Mouse (Mus musculus) CH12.LX (cell line): Measurements from ENCODE around the gene Ndufs1. TPM values are rescaled to one million over a fixed set of nuclear protein-coding genes. Genes with fewer than 3 reads are reported as not detected.
A peak's percentile ranks its signal among the peaks of the same experiment; 100 is the strongest.

Experiments
- DNase-seq: peaks from one replicate; pipeline ENCODE4 v3.0.0-alpha.2; 2013; ENCODE audit errors: extremely low read depth
- H3K27ac ChIP-seq: 2 replicates; pipeline ENCODE4 v1.5.1; 2012; ENCODE audit warnings: low read depth, mild to moderate bottlenecking, control low read depth, moderate library complexity; ENCODE audit not compliant: insufficient read depth
- H3K27me3 ChIP-seq: replicated peaks from 2 replicates; pipeline ENCODE3; 2012; ENCODE audit warnings: inconsistent platforms
- H3K36me3 ChIP-seq, 2 experiments: replicated peaks in 1 of 2; 2 replicates each; pipeline versions ENCODE3 to v1.6.1; 2012; ENCODE audit warnings: inconsistent platforms in 1 of 2, low read length in 1 of 2, mild to moderate bottlenecking in 1 of 2, mixed read lengths in 1 of 2, moderate library complexity in 1 of 2; ENCODE audit not compliant: control insufficient read depth in 1 of 2, insufficient read depth in 1 of 2
- H3K4me1 ChIP-seq, 2 experiments: 2 replicates each; pipeline ENCODE4 v1.6.1; 2012; ENCODE audit warnings: inconsistent platforms in 1 of 2, moderate library complexity in 1 of 2; ENCODE audit not compliant: insufficient read depth in 2 of 2, control insufficient read depth in 1 of 2
- H3K4me2 ChIP-seq: 2 replicates; pipeline ENCODE4 v1.6.1; 2012; ENCODE audit warnings: low read depth, mild to moderate bottlenecking, control low read depth; ENCODE audit not compliant: poor library complexity, insufficient read depth, severe bottlenecking
- H3K4me3 ChIP-seq, 3 experiments: fragments of 150-350 bp in 1 of 3; sonication (generic) in 1 of 3; replicated peaks in 1 of 3; 2 replicates each; pipeline versions ENCODE3 to v1.5.1; 2011 to 2012; ENCODE audit warnings: low read depth in 2 of 3, low read length in 2 of 3, mild to moderate bottlenecking in 2 of 3, moderate library complexity in 2 of 3, control low read depth in 1 of 3, improper control_type of control experiment in 1 of 3, inconsistent platforms in 1 of 3, mixed read lengths in 1 of 3; ENCODE audit not compliant: poor library complexity in 1 of 3
- H3K79me2 ChIP-seq: replicated peaks from 2 replicates; pipeline ENCODE4 v1.6.1; 2012; ENCODE audit warnings: mild to moderate bottlenecking, moderate library complexity; ENCODE audit not compliant: control insufficient read depth, poor library complexity, insufficient read depth, severe bottlenecking; ENCODE audit errors: extremely low read depth
- H3K9ac ChIP-seq: 2 replicates; pipeline ENCODE4 v1.6.1; 2012; ENCODE audit warnings: low read depth, mild to moderate bottlenecking, control low read depth, moderate library complexity; ENCODE audit not compliant: insufficient read depth
- H3K9me3 ChIP-seq: replicated peaks from 2 replicates; pipeline ENCODE3; 2012; ENCODE audit warnings: low read length, inconsistent platforms, mixed read lengths
- CHD1 ChIP-seq: IDR thresholded peaks from 2 replicates; pipeline ENCODE4 v1.6.1; 2012; ENCODE audit warnings: low read depth, low read length, improper control_type of control experiment, inconsistent platforms
- CHD2 ChIP-seq: IDR thresholded peaks from 2 replicates; pipeline ENCODE4 v1.6.1; 2011; ENCODE audit warnings: low read length, improper control_type of control experiment
- EP300 ChIP-seq: IDR thresholded peaks from 2 replicates; pipeline ENCODE4 v1.6.1; 2011; ENCODE audit warnings: low read length, improper control_type of control experiment
- KAT2A ChIP-seq: IDR thresholded peaks from 2 replicates; pipeline ENCODE4 v1.6.1; 2012; ENCODE audit warnings: low read length, improper control_type of control experiment, inconsistent platforms; ENCODE audit not compliant: insufficient replicate concordance
- MAFK ChIP-seq: IDR thresholded peaks from 2 replicates; pipeline ENCODE4 v1.6.1; 2011; ENCODE audit warnings: low read length, improper control_type of control experiment; ENCODE audit not compliant: insufficient replicate concordance
- MAX ChIP-seq: IDR thresholded peaks from 2 replicates; pipeline ENCODE4 v1.6.1; 2011; ENCODE audit warnings: low read length, improper control_type of control experiment
- MAZ ChIP-seq: IDR thresholded peaks from 2 replicates; pipeline ENCODE4 v1.6.1; 2012; ENCODE audit warnings: low read depth, mild to moderate bottlenecking, inconsistent platforms, low read length, improper control_type of control experiment, moderate library complexity
- MEF2A ChIP-seq: IDR thresholded peaks from 2 replicates; pipeline ENCODE4 v1.6.1; 2014; ENCODE audit warnings: low read depth, mild to moderate bottlenecking, inconsistent platforms, low read length, improper control_type of control experiment, borderline replicate concordance
- MXI1 ChIP-seq: IDR thresholded peaks from 2 replicates; pipeline ENCODE4 v1.6.1; 2011; ENCODE audit warnings: mild to moderate bottlenecking, low read depth, low read length, improper control_type of control experiment
- NRF1 ChIP-seq: IDR thresholded peaks from 2 replicates; pipeline ENCODE4 v1.6.1; 2014; ENCODE audit warnings: low read depth, mild to moderate bottlenecking, inconsistent platforms, low read length, improper control_type of control experiment, moderate library complexity
- RAD21 ChIP-seq: IDR thresholded peaks from 2 replicates; pipeline ENCODE4 v1.6.1; 2011; ENCODE audit warnings: low read depth, mild to moderate bottlenecking, low read length, improper control_type of control experiment, moderate library complexity
- RCOR1 ChIP-seq: conservative IDR thresholded peaks from 2 replicates; pipeline ENCODE4 v1.6.1; 2012; ENCODE audit warnings: low read depth, mild to moderate bottlenecking, inconsistent platforms, low read length, improper control_type of control experiment
- SIN3A ChIP-seq: IDR thresholded peaks from 2 replicates; pipeline ENCODE4 v1.6.1; 2012; ENCODE audit warnings: low read length, improper control_type of control experiment, inconsistent platforms
- SMC3 ChIP-seq: IDR thresholded peaks from 2 replicates; pipeline ENCODE4 v1.6.1; 2011; ENCODE audit warnings: low read depth, low read length, improper control_type of control experiment
- TBP ChIP-seq: conservative IDR thresholded peaks from 2 replicates; pipeline ENCODE4 v1.6.1; 2011; ENCODE audit warnings: low read depth, low read length, improper control_type of control experiment
- USF1 ChIP-seq: IDR thresholded peaks from 2 replicates; pipeline ENCODE4 v1.6.1; 2014; ENCODE audit warnings: low read depth, mild to moderate bottlenecking, inconsistent platforms, low read length, improper control_type of control experiment
- ZC3H11A ChIP-seq: IDR thresholded peaks from 2 replicates; pipeline ENCODE4 v1.6.1; 2012; ENCODE audit warnings: low read depth, mild to moderate bottlenecking, inconsistent platforms, low read length, improper control_type of control experiment
- ZKSCAN1 ChIP-seq: IDR thresholded peaks from 2 replicates; pipeline ENCODE4 v1.6.1; 2012; ENCODE audit warnings: low read depth, inconsistent platforms, low read length, improper control_type of control experiment, borderline replicate concordance
- ZMIZ1 ChIP-seq: IDR thresholded peaks from 2 replicates; pipeline ENCODE4 v1.6.1; 2012; ENCODE audit warnings: low read depth, mild to moderate bottlenecking, inconsistent platforms, low read length, improper control_type of control experiment
- ZNF384 ChIP-seq: IDR thresholded peaks from 2 replicates; pipeline ENCODE4 v1.6.1; 2012; ENCODE audit warnings: low read depth, low read length, improper control_type of control experiment, inconsistent platforms
- dilution Hi-C: fragments of 300-500 bp; cut with MboI; formaldehyde crosslinking; loops from 2 replicates; pipeline ENCODE4 v1.14.3; 2020; ENCODE audit warnings: low sequenced_read_pairs; ENCODE audit not compliant: extremely low pct_unique_long_range_greater_than_20kb, extremely low pct_ligation_motif_present
- in situ Hi-C: fragments of 300-500 bp; cut with MboI; formaldehyde crosslinking; loops from 3 replicates; pipeline ENCODE4 v1.14.3; 2019; ENCODE audit warnings: low sequenced_read_pairs, low pct_ligation_motif_present, low pct_unique_long_range_greater_than_20kb, mixed read lengths
- polyA plus RNA-seq: library from polyadenylated mRNA; unstranded; fragments of >175 nt; gene quantifications from 2 replicates; pipeline ENCODE4 v1.2.1, GENCODE M21; 2012; ENCODE audit warnings: low read depth; ENCODE audit not compliant: insufficient read length
- total RNA-seq, 2 experiments: library from RNA; depleted of rRNA; stranded (reverse); fragments of 300-350 nt in 1 of 2; fragments of >200 nt in 1 of 2; gene quantifications; 2 replicates each; pipeline ENCODE4 v1.2.3; 2012 to 2014

Ndufs1 gene
- total and polyA plus RNA-seq, 3 experiments = 56.9 to 139 (median 104) TPM

GRCm38 (mm10) chr1:63113274-63114135 is 63.1 kb downstream of the Ndufs1 start:
- dilution Hi-C loops = no loop called here
- peaks cover 75% of the 10 kb centered on the region for H3K79me2 ChIP-seq
- peak overlapping the region; percentile 74 to 85 (median 76) for H3K4me3 ChIP-seq
- peaks cover 4 to 15% of the 10 kb centered on the region in 2 experiments for H3K36me3 ChIP-seq
- H3K4me1 ChIP-seq = peaks cover 18 to 44% of the 10 kb centered on the region in 2 experiments
- H3K27ac ChIP-seq = peak overlapping the region; percentile 95
- peak overlapping the region; percentile 100 for H3K9ac ChIP-seq
- H3K9me3 ChIP-seq = no peaks in the 10 kb centered on the region
- DNase-seq = no peak
- no peaks in the 10 kb centered on the region for H3K27me3 ChIP-seq
- 0 out of 2 replicates have a peak, but pooled peaks have one; percentile 5 for TF ChIP-seq MEF2A
- TF ChIP-seq MAZ = 0 out of 2 replicates have a peak, but pooled peaks have one; percentile 18
- no peak for TF ChIP-seq EP300
- TF ChIP-seq, all 38 proteins: peak for 2
- H3K4me2 ChIP-seq = peak overlapping the region; percentile 31
- in situ Hi-C loops = no loop called here

- peak overlapping the region; percentile 100 for H3K9ac ChIP-seq
- peaks cover 0 to 9% of the 10 kb centered on the region in 2 experiments for H3K36me3 ChIP-seq
- H3K27me3 ChIP-seq = no peaks in the 10 kb centered on the region
- DNase-seq = peak; percentile 24
- H3K4me2 ChIP-seq = peak overlapping the region; percentile 31
- H3K79me2 ChIP-seq = peaks cover 75% of the 10 kb centered on the region
- H3K4me1 ChIP-seq = peaks cover 15 to 45% of the 10 kb centered on the region in 2 experiments
- no peak for TF ChIP-seq TBP
- TF ChIP-seq USF1 = no peak
- no peak for TF ChIP-seq RCOR1
- TF ChIP-seq CHD2 = no peak
- TF ChIP-seq MEF2A = 0 out of 2 replicates have a peak, but pooled peaks have one; percentile 10
- TF ChIP-seq SMC3 = no peak
- no peak; the same call in 1 of the 2 replicates for TF ChIP-seq ZNF384
- TF ChIP-seq NRF1 = no peak
- TF ChIP-seq RAD21 = no peak
- no peak for TF ChIP-seq ZC3H11A
- no peak for TF ChIP-seq MAFK
- TF ChIP-seq MXI1 = peak; percentile 43; the same call in 1 of the 2 replicates
- TF ChIP-seq MAX = no peak
- no peak for TF ChIP-seq CHD1
- TF ChIP-seq KAT2A = no peak
- TF ChIP-seq SIN3A = no peak; the same call in 1 of the 2 replicates
- no peak for TF ChIP-seq ZKSCAN1
- TF ChIP-seq ZMIZ1 = 0 out of 2 replicates have a peak, but pooled peaks have one; percentile 52
- dilution Hi-C loops = no loop called here
- in situ Hi-C loops = no loop called here
- H3K27ac ChIP-seq = peak overlapping the region; percentile 21; the same call in 1 of the 2 replicates
- H3K9me3 ChIP-seq = no peaks in the 10 kb centered on the region
- peak overlapping the region; percentile 74 to 85 (median 76) for H3K4me3 ChIP-seq
These were observed 63.8 kb downstream of the Ndufs1 start for GRCm38 (mm10) chr1:63112865-63113261.
